Mouse (Mus musculus): ENCODE data around the gene Zkscan1. TPM values are rescaled to one million over a fixed set of nuclear protein-coding genes. Genes with fewer than 3 reads are reported as not detected.
"Not testable (repeated sequence)": the region's sequence is repeated elsewhere in the genome, so short reads cannot be mapped to it uniquely, and the experiment has no call there.

The Zkscan1 gene
- polyA plus RNA-seq (2014; fragmentation: Nextera tagmentation; extraction: Ambion mirVana): 31.2 and 34.1 TPM in 2 replicates

DNA sequence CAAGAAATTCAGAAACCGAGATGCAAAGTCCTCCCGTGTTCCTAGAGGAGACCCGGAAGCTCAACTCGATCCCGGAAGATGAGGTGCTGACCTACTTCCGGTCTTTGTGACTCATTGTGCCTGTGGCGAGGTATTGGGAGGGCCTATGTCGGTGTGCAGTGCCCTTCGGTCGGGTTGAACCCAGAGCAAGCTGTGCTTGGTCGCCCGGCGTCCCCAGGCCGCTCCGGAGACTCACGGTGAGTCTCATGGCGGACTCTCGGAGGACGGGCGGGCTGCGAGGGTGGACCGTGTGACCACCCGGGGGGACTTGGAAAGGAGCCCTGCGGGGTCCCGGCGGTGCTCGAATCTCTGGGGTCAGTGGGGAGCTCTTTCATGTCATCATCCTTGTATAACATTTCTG lies at the start of gene Zkscan1:
Gene Zkscan1 (plus strand): TSS at position 89 of the 400 bp plus-strand sequence.
- Histone ChIP-seq H3K4me1 (replicated peaks; ENCODE audit: control insufficient read depth, insufficient read depth, low read length) (peaks cover 26% of the 10 kb centered on the region), H3K4me2 (replicated peaks) (peak within 1 kb of the TSS; percentile 69), H3K27ac (peak within 1 kb of the TSS; percentile 92), H3K36me3 (replicated peaks; ENCODE audit: control insufficient read depth, insufficient read depth) (peaks cover 19% of the 10 kb centered on the region), H3K9ac (peak within 1 kb of the TSS; percentile 95), H3K9me3 (ENCODE audit: control insufficient read depth, low read length) (no peaks in the 10 kb centered on the region), H3K4me3 (replicated peaks; ENCODE audit: low read length) (peak within 1 kb of the TSS; percentile 70), H3K27me3 (ENCODE audit: control insufficient read depth, insufficient read depth, low read length) (no peaks in the 10 kb centered on the region)
- peak; percentile 90 for DNase-seq (ENCODE audit: low spot score)
- under 1% methylated on average over 27 of the region's 27 CpGs for WGBS
- ATAC-seq (ENCODE audit: low FRiP score): peak; percentile 94

DNA sequence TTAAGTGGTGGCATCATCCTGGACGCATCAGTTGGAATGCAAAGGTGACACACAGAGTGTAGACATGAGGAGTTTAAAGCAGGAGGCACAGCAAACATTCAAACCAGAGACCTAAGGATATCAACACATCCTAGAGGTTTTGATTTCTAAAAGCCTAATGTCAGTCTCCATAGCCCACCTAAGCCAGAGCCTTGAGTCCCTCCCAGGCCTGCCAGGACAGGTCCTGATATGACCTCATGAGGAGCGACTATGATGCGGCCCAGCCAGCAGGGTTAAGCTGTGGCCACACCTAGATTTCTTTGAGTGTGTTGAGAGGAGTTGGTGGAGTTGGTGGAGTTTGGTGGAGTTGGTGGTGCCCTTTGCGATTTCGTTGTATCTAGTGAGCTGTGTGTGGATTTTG lies 32.0 kb upstream of the Zkscan1 start, which contains the start of gene Smok3c:
Gene Smok3c (plus strand): TSS at position 301 of the 400 bp plus-strand sequence.
- not testable (repeated sequence) for H3K9me3 ChIP-seq (ENCODE audit: control insufficient read depth, low read length); DNase-seq (ENCODE audit: low spot score); H3K4me2 ChIP-seq (replicated peaks); ATAC-seq (ENCODE audit: low FRiP score); H3K9ac ChIP-seq; H3K27ac ChIP-seq; H3K4me1 ChIP-seq (replicated peaks; ENCODE audit: control insufficient read depth, insufficient read depth, low read length); H3K27me3 ChIP-seq (ENCODE audit: control insufficient read depth, insufficient read depth, low read length); H3K4me3 ChIP-seq (replicated peaks; ENCODE audit: low read length); H3K36me3 ChIP-seq (replicated peaks; ENCODE audit: control insufficient read depth, insufficient read depth)
- WGBS: no CpG with 5 or more reads among the region's 5 CpGs

DNA sequence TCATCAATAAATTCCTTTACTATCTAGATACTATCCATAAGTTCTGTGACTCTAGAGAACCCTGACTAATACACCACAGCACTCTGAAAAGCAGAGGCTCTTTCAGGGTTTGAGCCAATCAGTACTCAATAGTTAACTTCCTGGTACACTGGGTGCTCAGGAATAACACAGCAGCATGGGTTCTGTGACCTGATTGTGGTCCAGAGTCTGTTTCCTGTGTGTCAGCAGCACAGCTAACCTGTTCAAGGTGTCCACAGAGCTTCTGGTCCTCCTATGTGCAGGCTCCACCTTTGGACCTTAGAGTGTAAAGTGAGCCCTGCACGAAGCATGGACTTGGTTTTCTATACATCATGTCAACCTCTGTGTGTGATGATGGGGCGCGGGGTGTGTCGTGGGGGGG lies 11.1 kb upstream of the Zkscan1 start:
- Histone ChIP-seq H3K27me3 (ENCODE audit: control insufficient read depth, insufficient read depth, low read length) (no peaks in the 10 kb centered on the region), H3K4me1 (replicated peaks; ENCODE audit: control insufficient read depth, insufficient read depth, low read length) (no peaks in the 10 kb centered on the region), H3K4me2 (replicated peaks) (no peak overlapping the region), H3K9ac (no peak overlapping the region), H3K27ac (no peak overlapping the region), H3K9me3 (ENCODE audit: control insufficient read depth, low read length) (no peaks in the 10 kb centered on the region), H3K36me3 (replicated peaks; ENCODE audit: control insufficient read depth, insufficient read depth) (no peaks in the 10 kb centered on the region), H3K4me3 (replicated peaks; ENCODE audit: low read length) (no peak overlapping the region)
- ATAC-seq (ENCODE audit: low FRiP score) (no peak), DNase-seq (ENCODE audit: low spot score) (no peak)
- 83% methylated on average over 4 of the region's 4 CpGs for WGBS

DNA sequence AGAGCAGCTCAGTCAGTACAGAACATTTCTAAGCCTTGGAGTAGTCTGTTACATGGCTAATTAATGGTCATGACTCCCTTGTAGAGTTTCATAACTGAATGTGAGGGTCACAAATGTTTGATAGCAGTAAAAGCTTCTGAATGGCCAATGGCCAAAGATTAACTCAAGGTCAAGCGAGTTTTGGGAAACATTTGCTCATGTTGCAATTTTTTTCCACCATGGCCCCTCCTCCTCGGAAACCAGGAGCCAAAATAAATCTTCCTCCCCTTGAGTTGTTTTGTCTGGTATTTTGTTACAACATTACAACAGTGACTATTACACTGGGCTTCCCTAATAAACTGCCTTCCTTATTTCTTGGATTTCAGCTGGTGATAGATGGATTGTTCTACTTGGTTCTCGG lies 9.2 kb upstream of the Zkscan1 start:
- WGBS: 77% methylated on average over 3 of the region's 3 CpGs
- Histone ChIP-seq H3K4me3 (replicated peaks; ENCODE audit: low read length) (no peak overlapping the region), H3K9me3 (ENCODE audit: control insufficient read depth, low read length) (no peaks in the 10 kb centered on the region), H3K4me2 (replicated peaks) (no peak overlapping the region), H3K9ac (no peak overlapping the region), H3K36me3 (replicated peaks; ENCODE audit: control insufficient read depth, insufficient read depth) (no peaks in the 10 kb centered on the region), H3K4me1 (replicated peaks; ENCODE audit: control insufficient read depth, insufficient read depth, low read length) (no peaks in the 10 kb centered on the region), H3K27ac (no peak overlapping the region), H3K27me3 (ENCODE audit: control insufficient read depth, insufficient read depth, low read length) (no peaks in the 10 kb centered on the region)
- DNase-seq (ENCODE audit: low spot score) (no peak), ATAC-seq (ENCODE audit: low FRiP score) (no peak)

DNA sequence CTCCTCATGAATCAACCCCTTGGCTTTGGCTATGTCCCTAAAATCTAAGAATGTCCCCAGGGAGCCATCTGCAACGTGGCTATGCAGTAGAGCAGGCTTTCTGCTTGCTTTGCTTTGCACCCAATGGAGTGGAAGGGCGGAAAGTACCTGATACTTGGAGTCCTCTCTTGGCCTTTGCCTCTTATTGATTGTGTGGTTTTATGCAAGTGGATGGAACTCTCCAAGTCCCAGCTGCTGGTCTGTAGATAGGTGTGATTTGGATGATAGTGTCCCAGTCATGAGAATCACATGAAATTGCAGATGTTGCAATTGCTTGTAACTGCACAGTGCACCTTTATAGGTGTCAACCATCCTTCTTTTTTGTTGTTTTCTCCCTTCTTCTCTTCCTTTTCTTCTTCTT lies 8.7 kb upstream of the Zkscan1 start:
- no peak overlapping the region for H3K9ac ChIP-seq
- ATAC-seq (ENCODE audit: low FRiP score): no peak
- H3K4me3 ChIP-seq (replicated peaks; ENCODE audit: low read length): no peak overlapping the region
- H3K4me1 ChIP-seq (replicated peaks; ENCODE audit: control insufficient read depth, insufficient read depth, low read length): no peaks in the 10 kb centered on the region
- no peak for DNase-seq (ENCODE audit: low spot score)
- no peak overlapping the region for H3K4me2 ChIP-seq (replicated peaks)
- H3K27me3 ChIP-seq (ENCODE audit: control insufficient read depth, insufficient read depth, low read length): no peaks in the 10 kb centered on the region
- no peaks in the 10 kb centered on the region for H3K9me3 ChIP-seq (ENCODE audit: control insufficient read depth, low read length)
- 58% methylated on average over 2 of the region's 2 CpGs for WGBS
- H3K27ac ChIP-seq: no peak overlapping the region
- no peaks in the 10 kb centered on the region for H3K36me3 ChIP-seq (replicated peaks; ENCODE audit: control insufficient read depth, insufficient read depth)

DNA sequence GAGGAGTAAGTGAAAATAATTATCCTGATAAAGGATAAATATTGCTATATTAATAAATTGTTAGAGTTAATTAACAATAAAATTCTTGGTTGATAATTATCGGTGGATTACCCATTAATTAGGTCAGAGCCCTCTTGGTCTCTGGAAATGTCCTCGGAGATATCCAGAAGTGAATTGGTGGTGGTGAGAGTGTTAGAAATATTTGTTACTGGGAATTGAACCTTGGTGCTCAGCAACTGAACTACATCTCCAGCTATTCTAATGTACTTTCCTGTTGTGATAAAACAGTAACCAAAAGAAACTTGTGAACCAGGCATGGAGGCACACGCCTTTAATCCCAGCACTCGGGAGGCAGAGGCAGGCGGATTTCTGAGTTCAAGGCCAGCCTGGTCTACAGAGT lies 4.4 kb upstream of the Zkscan1 start:
- Histone ChIP-seq H3K4me1 (replicated peaks; ENCODE audit: control insufficient read depth, insufficient read depth, low read length) (0 out of 2 replicates have a peak, but pooled peaks cover 3% of the 10 kb centered on the region), H3K4me3 (replicated peaks; ENCODE audit: low read length) (no peak overlapping the region), H3K9me3 (ENCODE audit: control insufficient read depth, low read length) (no peaks in the 10 kb centered on the region), H3K36me3 (replicated peaks; ENCODE audit: control insufficient read depth, insufficient read depth) (no peaks in the 10 kb centered on the region), H3K4me2 (replicated peaks) (no peak overlapping the region), H3K27ac (no peak overlapping the region), H3K9ac (no peak overlapping the region), H3K27me3 (ENCODE audit: control insufficient read depth, insufficient read depth, low read length) (no peaks in the 10 kb centered on the region)
- no peak for DNase-seq (ENCODE audit: low spot score)
- no peak for ATAC-seq (ENCODE audit: low FRiP score)
- 94% methylated on average over 5 of the region's 5 CpGs for WGBS

DNA sequence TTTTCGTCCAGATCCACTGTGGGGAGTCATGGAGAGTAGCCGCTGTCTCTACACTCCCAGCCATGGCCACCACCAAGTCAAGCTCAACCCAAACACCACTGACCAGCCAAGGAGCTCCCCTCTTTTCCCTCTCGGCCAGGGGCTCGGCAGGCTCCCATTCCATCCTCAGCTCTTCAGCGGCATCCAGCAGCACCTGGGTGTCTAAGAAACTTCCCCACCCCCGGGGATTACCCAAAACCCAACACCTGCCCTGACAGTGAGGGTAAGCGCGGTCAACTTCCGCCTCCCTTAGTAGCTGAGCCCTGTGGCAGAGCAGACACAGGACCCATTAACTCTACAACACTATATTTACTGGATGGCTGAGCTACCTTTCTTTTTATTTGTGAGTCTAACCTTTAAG lies 3.4 kb upstream of the Zkscan1 start:
- Histone ChIP-seq H3K4me3 (replicated peaks; ENCODE audit: low read length) (no peak overlapping the region), H3K27ac (no peak overlapping the region), H3K27me3 (ENCODE audit: control insufficient read depth, insufficient read depth, low read length) (no peaks in the 10 kb centered on the region), H3K36me3 (replicated peaks; ENCODE audit: control insufficient read depth, insufficient read depth) (no peaks in the 10 kb centered on the region), H3K4me2 (replicated peaks) (no peak overlapping the region), H3K4me1 (replicated peaks; ENCODE audit: control insufficient read depth, insufficient read depth, low read length) (peaks cover 10% of the 10 kb centered on the region), H3K9ac (no peak overlapping the region), H3K9me3 (ENCODE audit: control insufficient read depth, low read length) (no peaks in the 10 kb centered on the region)
- 83% methylated on average over 9 of the region's 9 CpGs for WGBS
- DNase-seq (ENCODE audit: low spot score) (no peak), ATAC-seq (ENCODE audit: low FRiP score) (no peak)

DNA sequence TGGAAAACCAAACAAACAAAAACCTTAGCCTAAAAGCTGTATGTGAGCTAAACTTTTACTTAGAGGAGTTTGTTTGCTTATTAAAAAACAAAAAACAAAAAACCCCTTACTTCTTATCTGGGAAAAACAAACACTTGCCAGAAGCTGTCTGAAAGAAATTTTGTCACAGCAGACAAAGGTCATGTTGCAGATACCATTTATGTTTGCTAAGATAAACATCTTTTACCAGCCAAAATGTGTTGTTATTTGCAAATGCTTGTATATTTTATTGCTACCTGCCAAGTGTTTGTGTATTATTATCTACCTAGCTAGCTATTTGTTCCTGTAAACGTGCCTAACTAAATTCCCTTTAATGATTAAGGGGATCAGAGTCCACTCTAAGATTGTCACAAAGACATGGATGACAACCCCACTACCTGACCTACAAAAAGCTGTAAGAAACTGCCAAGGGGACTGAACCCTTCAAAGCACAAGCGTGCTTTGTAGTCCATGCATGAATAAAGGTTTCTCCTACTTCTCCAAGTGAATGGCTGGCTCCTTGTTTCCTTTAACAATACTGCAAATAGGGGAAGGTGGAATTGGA lies 1.5 kb upstream of the Zkscan1 start:
- WGBS: 73% methylated on average over 2 of the region's 2 CpGs
- H3K4me1 ChIP-seq (replicated peaks; ENCODE audit: control insufficient read depth, insufficient read depth, low read length): peaks cover 26% of the 10 kb centered on the region
- H3K4me2 ChIP-seq (replicated peaks): no peak overlapping the region
- ATAC-seq (ENCODE audit: low FRiP score) (no peak), DNase-seq (ENCODE audit: low spot score) (no peak)
- no peaks in the 10 kb centered on the region for H3K9me3 ChIP-seq (ENCODE audit: control insufficient read depth, low read length)
- H3K36me3 ChIP-seq (replicated peaks; ENCODE audit: control insufficient read depth, insufficient read depth): peaks cover 13% of the 10 kb centered on the region
- no peak overlapping the region for H3K27ac ChIP-seq
- no peak overlapping the region for H3K4me3 ChIP-seq (replicated peaks; ENCODE audit: low read length)
- H3K9ac ChIP-seq: no peak overlapping the region
- H3K27me3 ChIP-seq (ENCODE audit: control insufficient read depth, insufficient read depth, low read length): no peaks in the 10 kb centered on the region

DNA sequence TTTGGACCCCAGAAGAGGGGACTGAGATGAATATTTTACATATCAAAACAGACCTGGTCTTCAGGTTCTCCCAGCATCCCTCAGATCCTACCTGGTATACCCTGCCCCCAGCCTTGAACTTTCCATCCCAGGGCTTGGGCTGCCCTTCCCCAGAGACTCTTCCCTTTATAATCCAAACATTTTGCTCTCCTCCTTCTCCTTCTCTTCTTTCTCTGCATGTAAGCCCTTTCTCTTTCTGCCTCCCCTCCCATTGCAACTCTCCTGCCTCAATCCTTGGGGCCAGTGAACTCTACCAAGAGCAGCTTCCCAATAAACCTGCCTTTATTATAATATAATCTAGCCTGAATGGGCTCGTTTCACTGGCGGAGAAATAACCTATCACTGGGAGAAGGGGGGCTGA lies 948 bp upstream of the Zkscan1 start:
- DNase-seq (ENCODE audit: low spot score) (no peak), ATAC-seq (ENCODE audit: low FRiP score) (no peak)
- no peaks in the 10 kb centered on the region for H3K27me3 ChIP-seq (ENCODE audit: control insufficient read depth, insufficient read depth, low read length)
- H3K9ac ChIP-seq: no peak overlapping the region
- no peak overlapping the region for H3K4me3 ChIP-seq (replicated peaks; ENCODE audit: low read length)
- no peak overlapping the region for H3K27ac ChIP-seq
- H3K4me1 ChIP-seq (replicated peaks; ENCODE audit: control insufficient read depth, insufficient read depth, low read length): peaks cover 26% of the 10 kb centered on the region
- H3K4me2 ChIP-seq (replicated peaks): no peak overlapping the region
- WGBS: 97% methylated on average over 2 of the region's 2 CpGs
- peaks cover 14% of the 10 kb centered on the region for H3K36me3 ChIP-seq (replicated peaks; ENCODE audit: control insufficient read depth, insufficient read depth)
- H3K9me3 ChIP-seq (ENCODE audit: control insufficient read depth, low read length): no peaks in the 10 kb centered on the region

DNA sequence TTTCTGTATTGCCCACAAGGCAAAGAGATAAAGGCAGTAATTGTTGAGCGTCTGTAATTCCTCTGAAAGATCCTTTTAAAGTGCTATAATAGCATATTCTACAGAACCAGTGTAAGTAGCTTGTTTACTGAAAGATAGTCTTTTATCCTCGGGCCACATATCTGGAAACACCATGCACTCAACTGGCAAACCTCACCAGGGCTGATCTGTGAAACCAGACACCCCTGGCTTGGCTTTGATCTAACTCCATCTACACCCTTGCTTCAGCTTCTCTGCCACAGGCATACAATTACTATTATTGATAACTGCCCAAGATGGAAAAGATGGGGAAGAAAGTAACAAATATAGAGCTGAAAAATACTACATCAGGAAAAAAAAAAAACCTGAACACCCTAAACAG lies 377 bp upstream of the Zkscan1 start:
- H3K36me3 ChIP-seq (replicated peaks; ENCODE audit: control insufficient read depth, insufficient read depth): peaks cover 19% of the 10 kb centered on the region
- H3K4me3 ChIP-seq (replicated peaks; ENCODE audit: low read length): peak overlapping the region; percentile 70
- H3K9me3 ChIP-seq (ENCODE audit: control insufficient read depth, low read length): no peaks in the 10 kb centered on the region
- 69% methylated on average over 2 of the region's 2 CpGs for WGBS
- ATAC-seq (ENCODE audit: low FRiP score) (no peak), DNase-seq (ENCODE audit: low spot score) (no peak)
- no peaks in the 10 kb centered on the region for H3K27me3 ChIP-seq (ENCODE audit: control insufficient read depth, insufficient read depth, low read length)
- H3K27ac ChIP-seq: no peak overlapping the region
- H3K9ac ChIP-seq: peak overlapping the region; percentile 95
- H3K4me2 ChIP-seq (replicated peaks): peak overlapping the region; percentile 50
- peaks cover 26% of the 10 kb centered on the region for H3K4me1 ChIP-seq (replicated peaks; ENCODE audit: control insufficient read depth, insufficient read depth, low read length)

Data from hindbrain, embryonic 14.5 days (tissue).